Mouse (Mus musculus) neural tube, embryonic 12.5 days (tissue): ENCODE measurements around the gene Rapgef6. TPM values are rescaled to one million over a fixed set of nuclear protein-coding genes. Genes with fewer than 3 reads are reported as not detected.

Source experiments
- ATAC-seq: fragments of 200-750 bp; cut with Nextera tagmentation; 2 replicates; pipeline ENCODE4 v1.8.0; 2017; ENCODE audit warnings: low read depth, mild to moderate bottlenecking, moderate TSS enrichment, moderate library complexity; ENCODE audit not compliant: low FRiP score
- H3K27ac ChIP-seq: fragments of 300-500 bp; sonication (generic); 2 replicates; pipeline ENCODE4 v1.5.1; 2016
- H3K27me3 ChIP-seq: fragments of 300-500 bp; sonication (generic); replicated peaks from 2 replicates; pipeline ENCODE4 v1.6.1; 2016; ENCODE audit warnings: mild to moderate bottlenecking
- H3K36me3 ChIP-seq: fragments of 300-500 bp; sonication (generic); 2 replicates; pipeline ENCODE4 v1.6.1; 2016; ENCODE audit warnings: mild to moderate bottlenecking
- H3K4me1 ChIP-seq: fragments of 300-500 bp; sonication (generic); 2 replicates; pipeline ENCODE4 v1.6.1; 2016
- H3K4me2 ChIP-seq: fragments of 300-500 bp; sonication (generic); replicated peaks from 2 replicates; pipeline ENCODE4 v1.6.1; 2016; ENCODE audit warnings: mild to moderate bottlenecking
- H3K4me3 ChIP-seq: fragments of 300-500 bp; sonication (generic); 2 replicates; pipeline ENCODE4 v1.5.1; 2016
- H3K9ac ChIP-seq: fragments of 300-500 bp; sonication (generic); 2 replicates; pipeline ENCODE4 v1.6.1; 2016; ENCODE audit warnings: mild to moderate bottlenecking
- H3K9me3 ChIP-seq: fragments of 300-500 bp; sonication (generic); 2 replicates; pipeline ENCODE4 v1.6.1; 2016; ENCODE audit warnings: mild to moderate bottlenecking
- WGBS: fragments of 180-500 bp; shearing (Covaris S2); methylation state at CpG from one replicate; pipeline ENCODE4 v1.1.7; 2016; 5-methylcytosine and 5-hydroxymethylcytosine counted together
- polyA plus RNA-seq: library from polyadenylated mRNA; unstranded; fragments of >200 nt; fragmentation: Nextera tagmentation; extraction: Ambion mirVana; gene quantifications from 2 replicates; pipeline ENCODE4 v1.2.1, GENCODE M21; 2016

Rapgef6 gene
- 41.0 and 43.7 TPM in 2 replicates for polyA plus RNA-seq

DNA sequence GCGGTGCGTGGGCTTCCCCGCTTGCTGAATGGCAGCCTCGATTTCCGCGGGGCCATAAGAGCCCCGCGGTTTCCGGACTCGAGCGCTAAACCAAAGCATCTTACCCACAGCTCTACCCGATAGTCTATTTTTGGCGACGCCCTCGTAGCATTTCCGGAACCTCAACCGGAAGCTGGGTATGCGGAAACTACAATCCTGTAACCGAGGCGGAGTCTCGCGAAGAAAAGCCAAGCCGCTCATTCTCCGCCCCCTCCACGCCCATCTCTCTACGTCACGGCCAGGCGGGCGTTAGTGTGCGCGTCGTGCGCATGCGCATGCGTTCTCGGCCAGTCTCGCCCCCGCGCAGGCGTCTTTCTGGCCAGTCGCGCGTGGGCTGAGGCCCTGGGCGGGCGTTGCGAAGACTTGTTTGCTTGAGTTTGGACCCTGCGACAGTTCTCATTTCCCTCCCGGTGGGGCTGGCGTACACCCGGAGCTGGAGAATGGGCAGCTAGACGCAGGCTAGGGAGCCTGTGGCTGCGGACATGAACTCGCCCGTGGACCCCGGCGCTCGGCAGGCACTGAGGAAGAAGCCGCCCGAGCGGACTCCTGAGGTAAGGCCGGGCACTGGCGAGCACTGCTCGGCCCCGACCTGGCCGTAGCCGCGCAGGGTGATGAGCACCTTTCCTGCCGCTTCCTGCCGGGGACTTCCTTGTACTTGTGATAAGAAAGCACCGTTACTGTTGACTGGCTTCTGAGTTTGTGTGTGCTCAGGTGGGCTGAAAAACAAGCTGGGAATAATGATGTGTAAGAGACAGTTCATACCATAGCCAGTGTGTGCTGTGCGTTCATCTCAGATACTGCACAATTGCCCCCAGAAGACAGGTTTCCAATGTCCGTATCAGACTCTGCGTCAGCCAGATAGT lies at the start of gene Rapgef6:
Gene Rapgef6 (plus strand): TSS at position 319 of the 902 bp plus-strand sequence.
- Histone ChIP-seq H3K4me1 (peaks cover 18% of the 10 kb centered on the region), H3K9me3 (no peaks in the 10 kb centered on the region), H3K4me2 (peak within 1 kb of the TSS; percentile 66), H3K4me3 (peak within 1 kb of the TSS; percentile 78), H3K36me3 (no peaks in the 10 kb centered on the region), H3K27ac (peak within 1 kb of the TSS; percentile 78; the same call in 1 of the 2 replicates), H3K27me3 (no peaks in the 10 kb centered on the region), H3K9ac (peak within 1 kb of the TSS; percentile 75)
- under 1% methylated on average over 73 of the region's 73 CpGs for WGBS
- peak; percentile 94 for ATAC-seq

DNA sequence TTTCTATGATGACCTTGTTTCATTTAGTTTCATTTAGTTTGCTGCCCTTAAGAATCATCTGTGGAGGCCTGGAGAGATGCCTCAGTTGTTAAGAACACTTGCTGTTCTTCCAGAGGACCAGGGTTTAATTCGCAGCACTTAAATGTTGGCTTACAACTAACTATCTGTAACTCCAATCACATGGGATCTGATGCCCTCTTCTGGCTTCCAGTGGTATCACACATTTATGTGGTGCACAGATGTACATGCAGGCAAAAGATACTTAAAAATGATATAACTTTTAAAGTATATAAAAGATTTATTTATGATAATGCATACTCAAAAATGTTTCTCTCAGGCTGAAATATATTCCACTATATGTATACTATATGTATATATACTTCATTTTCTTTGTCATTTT lies 44.2 kb upstream of the Rapgef6 start:
- H3K4me2 ChIP-seq: no peak overlapping the region
- H3K9ac ChIP-seq: no peak overlapping the region
- no peak for ATAC-seq
- no peak overlapping the region for H3K4me3 ChIP-seq
- 96% methylated on average over 1 of the region's 1 CpGs for WGBS
- H3K27me3 ChIP-seq: no peaks in the 10 kb centered on the region
- H3K36me3 ChIP-seq: peaks cover 7% of the 10 kb centered on the region; the same call in 1 of the 2 replicates
- no peaks in the 10 kb centered on the region for H3K4me1 ChIP-seq
- no peak overlapping the region for H3K27ac ChIP-seq
- no peaks in the 10 kb centered on the region for H3K9me3 ChIP-seq

DNA sequence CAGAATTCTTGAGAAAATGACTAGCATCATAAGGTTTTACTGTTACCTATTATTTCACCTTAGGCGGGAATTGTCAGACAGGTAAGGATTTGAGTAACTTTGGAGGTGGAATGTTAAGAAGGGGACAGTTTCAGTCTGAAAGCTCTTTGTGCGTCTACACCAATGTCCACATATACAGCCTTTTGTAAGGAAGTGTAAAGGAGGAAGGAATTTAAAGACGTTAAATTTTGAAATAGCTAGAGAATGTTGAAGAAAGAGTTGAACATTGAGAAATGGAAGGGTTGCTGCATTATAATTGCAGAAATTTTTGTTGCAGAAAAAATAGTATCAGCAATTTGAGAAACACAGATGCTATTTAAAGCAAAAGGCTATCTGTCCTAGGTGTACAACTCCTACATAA lies 36.6 kb upstream of the Rapgef6 start:
- no peak overlapping the region for H3K9ac ChIP-seq
- 92% methylated on average over 3 of the region's 3 CpGs for WGBS
- no peak overlapping the region for H3K27ac ChIP-seq
- H3K4me2 ChIP-seq: no peak overlapping the region
- ATAC-seq: no peak
- H3K4me1 ChIP-seq: no peaks in the 10 kb centered on the region
- H3K27me3 ChIP-seq: no peaks in the 10 kb centered on the region
- peaks cover 1% of the 10 kb centered on the region; the same call in 1 of the 2 replicates for H3K36me3 ChIP-seq
- no peaks in the 10 kb centered on the region for H3K9me3 ChIP-seq
- no peak overlapping the region for H3K4me3 ChIP-seq

DNA sequence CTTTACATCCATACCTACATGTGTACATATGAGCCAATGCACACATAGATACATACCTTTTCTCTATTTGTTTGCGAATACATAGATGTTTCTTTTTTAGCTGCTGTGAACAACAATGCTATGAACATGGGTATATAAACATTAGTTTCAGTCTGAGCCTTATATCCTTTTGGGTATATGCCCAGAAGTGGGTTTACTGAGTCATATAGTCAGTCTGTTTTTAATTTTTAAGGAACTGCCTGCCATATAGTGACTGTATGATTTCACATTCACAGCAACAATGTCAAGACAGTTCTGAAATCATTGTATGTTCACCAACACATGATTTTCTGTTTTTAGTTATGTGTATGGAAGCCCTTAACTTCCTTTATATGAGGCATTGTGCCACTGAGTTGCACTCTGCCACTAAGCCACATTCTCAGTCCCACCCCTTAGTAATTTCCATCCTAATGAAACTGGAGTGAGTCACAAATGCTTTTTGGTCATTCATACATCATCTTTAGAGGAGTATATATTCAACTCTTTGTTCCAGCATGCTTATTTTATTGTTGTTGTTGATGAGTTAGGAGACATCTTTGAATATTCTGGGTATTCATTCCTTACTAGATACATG lies 30.6 kb upstream of the Rapgef6 start:
- H3K9ac ChIP-seq: no peak overlapping the region
- ATAC-seq: no peak
- H3K4me3 ChIP-seq: no peak overlapping the region
- 89% methylated on average over 1 of the region's 1 CpGs for WGBS
- H3K27ac ChIP-seq: no peak overlapping the region
- no peaks in the 10 kb centered on the region for H3K4me1 ChIP-seq
- H3K36me3 ChIP-seq: 0 out of 2 replicates have a peak, but pooled peaks cover 4% of the 10 kb centered on the region
- H3K27me3 ChIP-seq: no peaks in the 10 kb centered on the region
- H3K9me3 ChIP-seq: no peaks in the 10 kb centered on the region
- H3K4me2 ChIP-seq: no peak overlapping the region

GRCm38 (mm10) chr11:54492559-54492958 lies 30.1 kb upstream of the Rapgef6 start:
- no peak for ATAC-seq
- Histone ChIP-seq H3K4me2 (no peak overlapping the region), H3K9ac (no peak overlapping the region), H3K4me3 (no peak overlapping the region), H3K27ac (no peak overlapping the region), H3K9me3 (no peaks in the 10 kb centered on the region), H3K36me3 (0 out of 2 replicates have a peak, but pooled peaks cover 4% of the 10 kb centered on the region), H3K4me1 (no peaks in the 10 kb centered on the region), H3K27me3 (no peaks in the 10 kb centered on the region)
- WGBS: 93% methylated on average over 4 of the region's 4 CpGs

DNA sequence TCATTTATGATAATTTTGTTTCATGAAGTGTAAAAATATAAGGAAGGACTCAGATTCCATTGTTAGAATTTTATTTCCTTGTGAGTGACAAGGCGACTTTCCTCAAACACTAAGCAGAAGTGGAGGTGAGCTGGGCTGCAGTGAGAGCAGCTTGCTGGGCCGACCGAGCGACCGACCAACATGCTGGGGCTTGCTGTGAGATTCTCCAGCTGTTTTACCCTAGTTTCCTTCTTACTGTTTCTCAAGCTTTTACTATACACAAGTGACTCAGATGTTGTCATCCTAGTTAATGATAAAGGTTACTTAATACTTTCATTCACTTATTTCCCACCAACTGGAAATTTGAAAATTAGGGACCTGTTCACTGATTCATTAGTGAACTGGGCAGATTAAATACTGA lies 22.8 kb upstream of the Rapgef6 start:
- Histone ChIP-seq H3K4me1 (no peaks in the 10 kb centered on the region), H3K4me3 (no peak overlapping the region), H3K27me3 (no peaks in the 10 kb centered on the region), H3K27ac (no peak overlapping the region), H3K4me2 (no peak overlapping the region), H3K36me3 (peaks cover 28% of the 10 kb centered on the region), H3K9me3 (no peaks in the 10 kb centered on the region), H3K9ac (no peak overlapping the region)
- WGBS: 89% methylated on average over 5 of the region's 5 CpGs
- no peak for ATAC-seq

GRCm38 (mm10) chr11:54502546-54503245 lies 20.0 kb upstream of the Rapgef6 start:
- H3K9me3 ChIP-seq: no peaks in the 10 kb centered on the region
- ATAC-seq: no peak
- WGBS: 95% methylated on average over 4 of the region's 4 CpGs

GRCm38 (mm10) chr11:54513584-54513983 lies 9.1 kb upstream of the Rapgef6 start:
- Histone ChIP-seq H3K9me3 (no peaks in the 10 kb centered on the region), H3K27me3 (no peaks in the 10 kb centered on the region), H3K36me3 (peaks cover 12% of the 10 kb centered on the region), H3K4me3 (no peak overlapping the region), H3K4me1 (no peaks in the 10 kb centered on the region), H3K9ac (no peak overlapping the region), H3K27ac (no peak overlapping the region), H3K4me2 (no peak overlapping the region)
- ATAC-seq: no peak

More at GRCm38 (mm10) chr11:54502546-54503245, 20.0 kb upstream of the Rapgef6 start:
- peaks cover 32% of the 10 kb centered on the region for H3K36me3 ChIP-seq
- no peaks in the 10 kb centered on the region for H3K4me1 ChIP-seq
- no peak overlapping the region for H3K4me2 ChIP-seq
- H3K27me3 ChIP-seq: no peaks in the 10 kb centered on the region
- H3K27ac ChIP-seq: no peak overlapping the region
- H3K9ac ChIP-seq: no peak overlapping the region
- no peak overlapping the region for H3K4me3 ChIP-seq

DNA sequence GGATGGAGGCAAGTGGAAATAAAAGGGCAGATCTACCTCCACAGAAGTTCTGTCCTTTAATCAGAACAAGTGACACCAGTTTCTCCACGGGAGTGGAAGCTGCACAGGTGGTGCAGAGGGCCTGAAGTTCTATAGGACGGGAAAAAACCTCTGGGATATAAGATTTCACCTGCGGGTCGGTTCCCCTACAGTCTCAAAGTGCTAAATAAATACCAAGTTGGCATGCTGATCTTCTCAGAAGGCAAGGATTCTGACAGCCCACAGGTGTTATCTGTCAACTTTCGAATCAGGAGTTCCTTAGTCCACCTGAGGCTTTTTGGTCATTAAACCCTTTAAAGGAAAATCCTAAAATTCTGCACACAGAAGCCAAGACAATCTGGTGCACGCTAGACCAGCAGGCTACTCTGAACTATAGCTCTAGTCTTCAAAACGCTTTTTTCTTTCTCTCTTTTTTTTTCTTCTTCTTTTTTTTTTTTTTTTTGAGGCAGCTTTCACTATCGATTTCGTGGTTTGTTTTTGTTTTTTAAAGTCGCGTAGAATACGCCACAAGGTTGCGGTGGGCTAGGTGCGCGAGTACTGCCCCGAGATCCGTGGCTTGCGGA lies 619 bp upstream of the Rapgef6 start:
- Histone ChIP-seq H3K27me3 (no peaks in the 10 kb centered on the region), H3K36me3 (no peaks in the 10 kb centered on the region), H3K4me2 (peak overlapping the region; percentile 65), H3K9ac (peak overlapping the region; percentile 55), H3K27ac (peak overlapping the region; percentile 78; the same call in 1 of the 2 replicates), H3K4me1 (peaks cover 18% of the 10 kb centered on the region), H3K9me3 (no peaks in the 10 kb centered on the region), H3K4me3 (peak overlapping the region; percentile 78)
- ATAC-seq: no peak; the same call in 1 of the 2 replicates
- 3% methylated on average over 18 of the region's 18 CpGs for WGBS

GRCm38 (mm10) chr11:54523431-54524001 lies 869 bp downstream of the Rapgef6 start:
- WGBS: 19% methylated on average over 10 of the region's 10 CpGs
- Histone ChIP-seq H3K4me2 (peak overlapping the region; percentile 66), H3K9me3 (no peaks in the 10 kb centered on the region), H3K4me1 (peaks cover 18% of the 10 kb centered on the region), H3K9ac (peak overlapping the region; percentile 75), H3K36me3 (no peaks in the 10 kb centered on the region), H3K4me3 (peak overlapping the region; percentile 78), H3K27ac (no peak overlapping the region), H3K27me3 (no peaks in the 10 kb centered on the region)
- no peak for ATAC-seq

DNA sequence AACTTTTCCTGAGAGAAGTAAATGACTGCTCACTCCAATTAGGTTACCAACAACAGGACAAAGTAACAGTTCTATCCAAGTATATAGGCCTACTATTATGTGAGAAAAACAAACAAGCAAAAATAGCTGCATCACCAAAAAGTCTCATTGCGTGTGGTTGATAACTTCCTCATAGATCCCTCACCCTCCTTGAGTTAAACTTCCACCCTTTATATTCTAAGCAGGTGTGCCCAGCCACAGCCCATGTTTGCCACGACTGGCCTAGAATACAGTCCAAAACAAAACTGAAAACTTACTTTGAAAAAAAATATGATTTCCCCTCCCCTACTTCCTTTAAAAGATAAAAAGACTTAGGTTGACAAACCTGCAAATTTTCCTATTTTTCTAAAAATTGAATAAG lies 5.4 kb downstream of the Rapgef6 start:
- H3K4me1 ChIP-seq: peaks cover 13% of the 10 kb centered on the region
- H3K9me3 ChIP-seq: no peaks in the 10 kb centered on the region
- no peaks in the 10 kb centered on the region for H3K27me3 ChIP-seq
- no peaks in the 10 kb centered on the region for H3K36me3 ChIP-seq
- ATAC-seq: no peak
- no peak overlapping the region for H3K9ac ChIP-seq
- no peak overlapping the region for H3K27ac ChIP-seq
- no peak overlapping the region for H3K4me2 ChIP-seq
- no peak overlapping the region for H3K4me3 ChIP-seq
- WGBS: 92% methylated on average over 2 of the region's 2 CpGs
